Mouse (Mus musculus): ENCODE measurements around the gene Nup93.

DNA sequence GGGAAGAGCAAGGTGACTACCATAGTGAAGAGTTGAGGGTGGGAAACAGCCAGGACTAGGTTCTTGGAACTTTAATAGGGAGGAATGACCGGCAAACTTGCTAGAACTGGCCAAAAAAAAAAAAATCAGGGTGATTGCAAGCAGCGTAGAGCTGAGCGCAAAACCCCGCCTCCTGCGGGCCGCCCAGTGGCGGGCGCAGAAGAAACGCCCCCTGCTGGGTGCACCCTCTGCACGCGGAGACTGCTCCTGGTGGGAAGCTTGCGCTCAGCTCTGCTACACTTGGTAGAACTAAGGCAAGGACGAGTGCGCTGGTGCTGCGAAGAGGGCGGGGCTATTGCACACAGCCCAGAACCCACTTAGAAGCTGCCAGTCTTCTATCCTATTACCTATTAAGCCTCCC lies 31.2 kb upstream of the Nup93 start:
- TF ChIP-seq CTCF (IDR thresholded peaks at IDR 0.05; ENCODE audit: low read depth) (peak; percentile 91), EP300 (IDR thresholded peaks at IDR 0.05; ENCODE audit: low read depth) (peak; percentile 79)
